Mouse (Mus musculus) stomach, postnatal 0 days (tissue): ENCODE data around the gene Hebp1.

ENCODE experiments used
- CTCF ChIP-seq: IDR thresholded peaks from 2 replicates; pipeline ENCODE4 v1.5.1; 2016; ENCODE audit warnings: antibody characterized with exemption, low read depth, mild to moderate bottlenecking, moderate library complexity
- EP300 ChIP-seq: optimal IDR thresholded peaks from 2 replicates; pipeline ENCODE3; 2016; ENCODE audit warnings: antibody characterized with exemption

- no peak for TF ChIP-seq CTCF
- TF ChIP-seq EP300 = no peak
Observed at GRCm38 (mm10) chr6:135235742-135236141, 37.9 kb upstream of the Hebp1 start.
